Mouse (Mus musculus) heart, embryonic 13.5 days (tissue): ENCODE measurements around the gene Fbxo17. TPM values are rescaled to one million over a fixed set of nuclear protein-coding genes. Genes with fewer than 3 reads are reported as not detected.

Source experiments
- ATAC-seq: fragments of 200-750 bp; cut with Nextera tagmentation; 2 replicates; pipeline ENCODE4 v1.8.0; 2017; ENCODE audit warnings: moderate TSS enrichment; ENCODE audit not compliant: insufficient number of reproducible peaks, low FRiP score, low TSS enrichment; ENCODE audit errors: extremely low read depth
- H3K27ac ChIP-seq: fragments of 300-500 bp; sonication (generic); replicated peaks from 2 replicates; pipeline ENCODE4 v1.5.1; 2015; ENCODE audit warnings: moderate library complexity, mild to moderate bottlenecking, inconsistent platforms
- H3K27me3 ChIP-seq: fragments of 300-500 bp; sonication (generic); replicated peaks from 2 replicates; pipeline ENCODE4 v1.6.1; 2015; ENCODE audit warnings: mild to moderate bottlenecking, inconsistent platforms
- H3K36me3 ChIP-seq: fragments of 300-500 bp; sonication (generic); 2 replicates; pipeline ENCODE4 v1.6.1; 2015; ENCODE audit warnings: mild to moderate bottlenecking, inconsistent platforms
- H3K4me1 ChIP-seq: fragments of 300-500 bp; sonication (generic); 2 replicates; pipeline ENCODE4 v1.6.1; 2015; ENCODE audit warnings: inconsistent platforms
- H3K4me2 ChIP-seq: fragments of 300-500 bp; sonication (generic); 2 replicates; pipeline ENCODE4 v1.6.1; 2015; ENCODE audit warnings: inconsistent platforms, mild to moderate bottlenecking, moderate library complexity
- H3K4me3 ChIP-seq: fragments of 300-500 bp; sonication (generic); 2 replicates; pipeline ENCODE4 v1.5.1; 2015; ENCODE audit warnings: moderate library complexity, mild to moderate bottlenecking, inconsistent platforms
- H3K9ac ChIP-seq: fragments of 300-500 bp; sonication (generic); 2 replicates; pipeline ENCODE4 v1.6.1; 2015; ENCODE audit warnings: inconsistent platforms, mild to moderate bottlenecking, moderate library complexity
- H3K9me3 ChIP-seq: fragments of 300-500 bp; sonication (generic); 2 replicates; pipeline ENCODE4 v1.6.1; 2016; ENCODE audit warnings: inconsistent platforms
- WGBS: fragments of 180-500 bp; shearing (Covaris S2); methylation state at CpG from one replicate; pipeline ENCODE4 v1.1.7; 2015; ENCODE audit warnings: mixed read lengths; 5-methylcytosine and 5-hydroxymethylcytosine counted together
- polyA plus RNA-seq: library from polyadenylated mRNA; unstranded; fragments of >200 nt; fragmentation: Nextera tagmentation; extraction: Ambion mirVana; gene quantifications from 2 replicates; pipeline ENCODE4 v1.2.1, GENCODE M21; 2015

Fbxo17 gene
- polyA plus RNA-seq, 1 experiment from 2014 or later: 10.6 TPM

DNA sequence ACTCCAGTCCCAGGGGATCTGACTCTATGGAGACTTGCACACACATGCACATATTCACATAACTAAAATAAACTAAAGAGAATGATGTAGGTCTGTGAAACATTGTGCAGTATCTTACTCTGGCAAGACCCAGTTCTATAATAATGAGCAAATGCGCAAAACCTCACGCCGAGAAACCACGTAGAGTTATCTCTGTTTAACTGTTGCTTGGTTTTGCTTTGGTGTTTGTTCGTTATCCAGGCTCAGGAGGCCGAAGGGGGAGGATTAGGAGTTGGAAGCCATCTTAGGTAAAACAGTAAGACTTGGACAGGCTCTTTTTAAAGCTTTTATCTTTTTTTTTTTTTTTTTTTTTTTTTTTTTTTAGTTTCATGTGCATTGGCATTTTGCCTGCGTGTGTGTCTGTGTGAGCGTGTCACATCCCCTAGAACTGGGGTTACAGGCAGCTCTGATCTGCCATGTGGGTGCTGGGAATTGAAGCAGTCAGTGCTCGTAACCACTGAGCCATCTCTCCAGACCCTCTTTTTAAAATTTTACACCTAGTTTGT is 52.9 kb downstream of the Fbxo17 start:
- H3K27ac ChIP-seq: no peak overlapping the region
- H3K36me3 ChIP-seq: peaks cover 11% of the 10 kb centered on the region; the same call in 1 of the 2 replicates
- WGBS: 89% methylated on average over 9 of the region's 9 CpGs
- no peak overlapping the region for H3K4me2 ChIP-seq
- H3K27me3 ChIP-seq: no peaks in the 10 kb centered on the region
- H3K9me3 ChIP-seq: no peaks in the 10 kb centered on the region
- no peak overlapping the region for H3K4me3 ChIP-seq
- no peak for ATAC-seq
- no peak overlapping the region for H3K9ac ChIP-seq
- H3K4me1 ChIP-seq: peaks cover 26% of the 10 kb centered on the region

DNA sequence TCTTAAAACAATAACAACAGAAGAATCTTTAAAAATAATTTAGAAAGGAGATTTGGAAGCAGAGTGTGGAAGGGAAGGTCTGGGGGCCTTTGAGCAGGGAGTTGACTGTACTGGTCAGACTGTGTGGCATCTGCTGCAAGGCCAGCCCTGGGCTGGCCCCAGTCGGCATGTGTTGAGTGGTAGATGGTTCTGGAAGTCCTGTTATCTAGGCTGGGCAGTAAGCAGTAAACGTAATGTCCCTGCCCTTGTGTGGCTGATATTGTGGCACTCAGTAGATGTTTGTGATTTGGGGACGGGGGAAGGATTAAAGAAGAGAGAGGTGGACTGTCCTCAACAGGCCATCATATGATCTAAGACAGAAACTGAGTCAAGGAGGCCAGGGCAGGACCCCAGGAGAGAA is 53.7 kb downstream of the Fbxo17 start:
- H3K4me2 ChIP-seq: no peak overlapping the region
- no peaks in the 10 kb centered on the region for H3K27me3 ChIP-seq
- no peaks in the 10 kb centered on the region for H3K9me3 ChIP-seq
- WGBS: 61% methylated on average over 3 of the region's 3 CpGs
- peaks cover 18% of the 10 kb centered on the region for H3K36me3 ChIP-seq
- H3K4me3 ChIP-seq: no peak overlapping the region
- H3K4me1 ChIP-seq: peaks cover 25% of the 10 kb centered on the region
- no peak overlapping the region for H3K9ac ChIP-seq
- no peak for ATAC-seq
- H3K27ac ChIP-seq: no peak overlapping the region

DNA sequence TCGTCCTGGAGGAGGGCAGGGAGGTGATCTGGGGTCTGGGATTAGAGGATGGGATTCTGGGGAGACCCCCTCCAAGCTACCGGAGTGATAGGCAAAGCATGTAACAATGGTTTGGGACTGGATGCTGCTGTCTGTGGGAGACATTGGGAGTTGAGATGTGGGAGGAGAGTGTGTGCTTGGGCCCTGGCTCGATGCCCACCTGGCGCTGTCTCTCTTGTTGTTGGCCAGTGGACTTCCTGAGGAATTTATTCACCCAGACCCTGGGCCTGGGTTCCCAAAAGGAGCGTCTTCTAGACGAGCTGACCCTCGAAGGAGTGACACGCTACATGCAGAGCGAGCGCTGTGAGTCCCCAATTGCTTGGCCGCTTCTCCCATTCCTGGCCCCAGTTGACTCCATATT is 55.3 kb downstream of the Fbxo17 start:
- Histone ChIP-seq H3K9me3 (no peaks in the 10 kb centered on the region), H3K27ac (no peak overlapping the region), H3K4me1 (peaks cover 18% of the 10 kb centered on the region), H3K36me3 (peaks cover 28% of the 10 kb centered on the region), H3K4me3 (no peak overlapping the region), H3K4me2 (no peak overlapping the region), H3K27me3 (no peaks in the 10 kb centered on the region), H3K9ac (no peak overlapping the region)
- 85% methylated on average over 11 of the region's 11 CpGs for WGBS
- ATAC-seq: no peak

DNA sequence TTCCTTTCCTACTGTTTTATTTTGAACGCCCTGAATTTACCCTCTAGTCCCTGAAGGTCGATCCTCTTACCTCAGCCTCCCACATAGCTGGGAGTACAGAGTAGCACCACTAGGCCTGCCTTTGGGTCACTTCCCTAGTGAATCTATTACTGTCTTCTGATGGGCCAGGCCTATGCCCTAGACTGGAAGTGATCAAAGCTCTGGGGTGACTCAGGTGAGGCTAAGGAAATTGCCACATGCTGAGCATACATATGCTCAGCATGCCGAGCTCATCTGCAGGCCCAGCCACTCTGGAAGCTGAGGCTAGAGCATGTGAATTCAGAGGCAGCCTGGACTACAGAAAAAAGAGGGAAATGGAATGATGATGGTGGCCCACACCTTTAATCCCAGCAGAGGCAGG is 56.6 kb downstream of the Fbxo17 start:
- Histone ChIP-seq H3K9me3 (no peaks in the 10 kb centered on the region), H3K36me3 (peaks cover 33% of the 10 kb centered on the region), H3K4me2 (no peak overlapping the region), H3K9ac (0 out of 2 replicates have a peak overlapping the region, but pooled peaks have one; percentile 40), H3K27me3 (no peaks in the 10 kb centered on the region), H3K4me1 (peaks cover 8% of the 10 kb centered on the region), H3K27ac (0 out of 2 replicates have a peak overlapping the region, but pooled peaks have one; percentile 8), H3K4me3 (no peak overlapping the region)
- WGBS: 58% methylated on average over 3 of the region's 3 CpGs
- no peak for ATAC-seq

DNA sequence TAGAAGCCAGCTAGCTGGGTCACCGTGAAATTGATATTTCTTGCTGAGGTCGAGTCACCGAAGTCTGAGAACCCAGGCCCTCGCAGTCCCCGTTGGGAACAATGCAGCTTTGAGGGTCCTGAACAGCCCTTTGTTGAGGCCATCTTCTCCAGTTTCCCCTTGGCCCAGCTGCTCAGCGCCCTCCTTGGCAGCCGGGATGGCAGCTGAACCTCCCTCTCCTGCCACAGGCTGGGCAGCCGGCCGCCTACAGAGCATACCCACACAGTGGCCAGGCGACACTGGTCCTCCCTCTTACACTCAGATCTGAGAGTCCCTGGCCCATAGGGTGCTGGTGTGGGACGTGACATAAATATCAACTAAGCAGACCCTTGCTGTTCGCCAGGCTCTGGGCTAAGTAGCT is 57.6 kb downstream of the Fbxo17 start:
- WGBS: 81% methylated on average over 12 of the region's 12 CpGs

DNA sequence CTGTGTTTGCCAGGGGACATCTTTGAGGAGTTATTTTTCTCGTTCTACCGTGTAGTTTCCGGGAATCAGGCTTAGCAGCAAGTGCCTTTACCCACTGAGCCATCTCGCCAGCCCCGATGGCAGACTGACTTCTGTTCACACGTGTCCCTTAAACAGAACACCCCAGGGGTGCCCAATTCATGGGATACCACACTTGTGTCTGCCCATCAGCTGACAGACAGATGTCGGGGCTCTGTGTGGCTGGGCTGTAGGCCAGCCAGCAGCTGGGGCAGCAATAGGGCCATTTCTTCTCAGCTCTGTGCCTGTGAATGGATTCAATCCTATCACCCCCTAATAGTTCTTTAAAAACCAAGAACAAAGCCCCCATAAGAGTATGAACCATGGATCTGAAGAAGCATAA is 58.5 kb downstream of the Fbxo17 start:
- WGBS: 85% methylated on average over 7 of the region's 7 CpGs
- Histone ChIP-seq H3K9ac (no peak overlapping the region), H3K27me3 (no peaks in the 10 kb centered on the region), H3K36me3 (peaks cover 33% of the 10 kb centered on the region), H3K27ac (no peak overlapping the region), H3K4me3 (no peak overlapping the region), H3K4me2 (no peak overlapping the region), H3K4me1 (peaks cover 9% of the 10 kb centered on the region), H3K9me3 (no peaks in the 10 kb centered on the region)
- no peak for ATAC-seq

More for the DNA sequence above, 57.6 kb downstream of the Fbxo17 start:
- ATAC-seq: no peak
- H3K4me2 ChIP-seq: no peak overlapping the region
- H3K4me3 ChIP-seq: no peak overlapping the region
- H3K36me3 ChIP-seq: peaks cover 33% of the 10 kb centered on the region
- no peak overlapping the region for H3K9ac ChIP-seq
- no peak overlapping the region for H3K27ac ChIP-seq
- H3K9me3 ChIP-seq: no peaks in the 10 kb centered on the region
- peaks cover 8% of the 10 kb centered on the region for H3K4me1 ChIP-seq
- no peaks in the 10 kb centered on the region for H3K27me3 ChIP-seq

GRCm38 (mm10) chr7:28778825-28779224 is 62.2 kb downstream of the Fbxo17 start:
- ATAC-seq: no peak
- no peak overlapping the region for H3K4me2 ChIP-seq
- no peak overlapping the region for H3K9ac ChIP-seq
- no peak overlapping the region for H3K27ac ChIP-seq
- H3K36me3 ChIP-seq: peaks cover 36% of the 10 kb centered on the region
- H3K4me3 ChIP-seq: no peak overlapping the region
- WGBS: 80% methylated on average over 9 of the region's 9 CpGs
- H3K27me3 ChIP-seq: no peaks in the 10 kb centered on the region
- H3K4me1 ChIP-seq: peaks cover 22% of the 10 kb centered on the region
- H3K9me3 ChIP-seq: no peaks in the 10 kb centered on the region

GRCm38 (mm10) chr7:28780067-28780658 is 63.6 kb downstream of the Fbxo17 start:
- H3K27ac ChIP-seq: peak overlapping the region; percentile 53; the same call in 1 of the 2 replicates
- no peak overlapping the region for H3K4me3 ChIP-seq
- peak overlapping the region; percentile 73 for H3K9ac ChIP-seq
- H3K4me2 ChIP-seq: no peak overlapping the region
- no peaks in the 10 kb centered on the region for H3K27me3 ChIP-seq
- peaks cover 40% of the 10 kb centered on the region for H3K36me3 ChIP-seq
- no peak for ATAC-seq
- WGBS: 46% methylated on average over 6 of the region's 6 CpGs
- peaks cover 22% of the 10 kb centered on the region for H3K4me1 ChIP-seq
- H3K9me3 ChIP-seq: no peaks in the 10 kb centered on the region

GRCm38 (mm10) chr7:28780857-28781256 is 64.3 kb downstream of the Fbxo17 start:
- ATAC-seq: no peak
- H3K9me3 ChIP-seq: no peaks in the 10 kb centered on the region
- peak overlapping the region; percentile 54 for H3K9ac ChIP-seq
- peaks cover 41% of the 10 kb centered on the region for H3K36me3 ChIP-seq
- H3K4me1 ChIP-seq: peaks cover 22% of the 10 kb centered on the region
- 0 out of 2 replicates have a peak overlapping the region, but pooled peaks have one; percentile 53 for H3K27ac ChIP-seq
- no peaks in the 10 kb centered on the region for H3K27me3 ChIP-seq
- H3K4me3 ChIP-seq: no peak overlapping the region
- H3K4me2 ChIP-seq: no peak overlapping the region
- 54% methylated on average over 7 of the region's 7 CpGs for WGBS

- Histone ChIP-seq H3K4me3 (no peak overlapping the region), H3K9ac (peak overlapping the region; percentile 54; the same call in 1 of the 2 replicates), H3K27ac (no peak overlapping the region), H3K4me1 (peaks cover 24% of the 10 kb centered on the region), H3K4me2 (no peak overlapping the region), H3K36me3 (peaks cover 43% of the 10 kb centered on the region), H3K27me3 (no peaks in the 10 kb centered on the region), H3K9me3 (no peaks in the 10 kb centered on the region)
- WGBS: 84% methylated on average over 8 of the region's 8 CpGs
- ATAC-seq: no peak
These were observed 64.7 kb downstream of the Fbxo17 start for GRCm38 (mm10) chr7:28781261-28781663.

DNA sequence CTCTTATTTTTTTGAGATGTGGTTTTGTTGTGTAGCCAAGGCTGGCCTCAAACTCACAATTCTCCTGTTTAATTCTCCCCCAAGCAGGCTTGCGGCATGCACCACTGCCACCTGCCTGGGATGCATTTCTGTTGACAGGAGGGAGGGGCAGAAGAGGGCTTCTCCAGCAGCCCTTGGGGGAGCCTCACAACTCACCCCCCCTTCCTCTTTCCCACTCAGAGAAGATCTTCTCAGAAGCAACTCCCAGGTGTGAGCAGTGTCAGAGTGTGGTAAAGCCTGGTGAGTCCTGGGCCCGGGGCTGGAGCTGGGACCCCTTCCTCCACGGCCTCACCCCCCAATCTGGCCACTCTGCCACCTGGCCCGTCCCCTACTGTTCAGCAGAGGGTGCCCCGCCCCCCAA is 68.6 kb downstream of the Fbxo17 start:
- H3K27ac ChIP-seq: no peak overlapping the region
- no peaks in the 10 kb centered on the region for H3K9me3 ChIP-seq
- 63% methylated on average over 5 of the region's 5 CpGs for WGBS
- H3K27me3 ChIP-seq: no peaks in the 10 kb centered on the region
- no peak overlapping the region for H3K9ac ChIP-seq
- no peak overlapping the region for H3K4me2 ChIP-seq
- no peak overlapping the region for H3K4me3 ChIP-seq
- H3K4me1 ChIP-seq: peaks cover 37% of the 10 kb centered on the region
- H3K36me3 ChIP-seq: peaks cover 52% of the 10 kb centered on the region
- ATAC-seq: no peak
